Mouse (Mus musculus): ENCODE results near the gene Gas2l3.

Gene Gas2l3

GRCm38 (mm10) chr10:89443115-89443622 lies 598 bp downstream of the Gas2l3 start:
- no peak for DNase-seq (ENCODE audit: low read depth, low spot score)

GRCm38 (mm10) chr10:89442640-89443039 lies 1.1 kb downstream of the Gas2l3 start:
- no peak for DNase-seq (ENCODE audit: low read depth, low spot score)

GRCm38 (mm10) chr10:89441961-89442360 lies 1.8 kb downstream of the Gas2l3 start:
- no peak for DNase-seq (ENCODE audit: low read depth, low spot score)

- DNase-seq (ENCODE audit: low read depth, low spot score): no peak
Observed at GRCm38 (mm10) chr10:89439380-89439779, 4.4 kb downstream of the Gas2l3 start.

GRCm38 (mm10) chr10:89437996-89438395 lies 5.8 kb downstream of the Gas2l3 start:
- DNase-seq (ENCODE audit: low read depth, low spot score): no peak

GRCm38 (mm10) chr10:89437472-89437871 lies 6.3 kb downstream of the Gas2l3 start:
- DNase-seq (ENCODE audit: low read depth, low spot score): no peak

GRCm38 (mm10) chr10:89435920-89436319 lies 7.8 kb downstream of the Gas2l3 start:
- DNase-seq (ENCODE audit: low read depth, low spot score): no peak

- DNase-seq (ENCODE audit: low read depth, low spot score): no peak
Observed at GRCm38 (mm10) chr10:89435413-89435812, 8.4 kb downstream of the Gas2l3 start.

- no peak for DNase-seq (ENCODE audit: low read depth, low spot score)
Observed at GRCm38 (mm10) chr10:89434509-89435210, 9.1 kb downstream of the Gas2l3 start.

- DNase-seq (ENCODE audit: low read depth, low spot score): no peak
Observed at GRCm38 (mm10) chr10:89432743-89433142, 11.0 kb downstream of the Gas2l3 start.

GRCm38 (mm10) chr10:89430751-89431150 lies 13.0 kb downstream of the Gas2l3 start:
- DNase-seq (ENCODE audit: low read depth, low spot score): no peak

- DNase-seq (ENCODE audit: low read depth, low spot score): no peak
Observed at GRCm38 (mm10) chr10:89424800-89425393, 18.9 kb downstream of the Gas2l3 start.

- DNase-seq (ENCODE audit: low read depth, low spot score): no peak
Observed at GRCm38 (mm10) chr10:89424217-89424616, 19.6 kb downstream of the Gas2l3 start.

- DNase-seq (ENCODE audit: low read depth, low spot score): no peak
Observed at GRCm38 (mm10) chr10:89423164-89423778, 20.5 kb downstream of the Gas2l3 start.

- DNase-seq (ENCODE audit: low read depth, low spot score): no peak
Observed at GRCm38 (mm10) chr10:89422504-89423158, 21.1 kb downstream of the Gas2l3 start.

GRCm38 (mm10) chr10:89417966-89418365 lies 25.8 kb downstream of the Gas2l3 start:
- DNase-seq (ENCODE audit: low read depth, low spot score): no peak

- DNase-seq (ENCODE audit: low read depth, low spot score): no peak
Observed at GRCm38 (mm10) chr10:89415478-89415877, 28.3 kb downstream of the Gas2l3 start.

GRCm38 (mm10) chr10:89407551-89407950 lies 36.2 kb downstream of the Gas2l3 start:
- no peak for DNase-seq (ENCODE audit: low read depth, low spot score)

GRCm38 (mm10) chr10:89406733-89407484 lies 36.9 kb downstream of the Gas2l3 start:
- no peak for DNase-seq (ENCODE audit: low read depth, low spot score)

- DNase-seq (ENCODE audit: low read depth, low spot score): no peak
Observed at GRCm38 (mm10) chr10:89404936-89405335, 38.8 kb downstream of the Gas2l3 start.

GRCm38 (mm10) chr10:89400674-89401336 lies 43.0 kb downstream of the Gas2l3 start:
- no peak for DNase-seq (ENCODE audit: low read depth, low spot score)
